Mouse (Mus musculus) liver, adult 2 months (tissue): ENCODE measurements around the gene Fam193b.

Source experiments
- CTCF ChIP-seq: fragments of 200-500 bp; IDR thresholded peaks from 2 replicates; pipeline ENCODE4 v1.5.1; 2011; ENCODE audit warnings: low read depth, low read length, control low read depth
- POLR2A ChIP-seq: fragments of 200-500 bp; IDR thresholded peaks from 2 replicates; pipeline ENCODE4 v1.6.1; 2011; ENCODE audit warnings: low read length, control low read depth; ENCODE audit not compliant: insufficient read depth; ENCODE audit errors: extremely low read depth

DNA sequence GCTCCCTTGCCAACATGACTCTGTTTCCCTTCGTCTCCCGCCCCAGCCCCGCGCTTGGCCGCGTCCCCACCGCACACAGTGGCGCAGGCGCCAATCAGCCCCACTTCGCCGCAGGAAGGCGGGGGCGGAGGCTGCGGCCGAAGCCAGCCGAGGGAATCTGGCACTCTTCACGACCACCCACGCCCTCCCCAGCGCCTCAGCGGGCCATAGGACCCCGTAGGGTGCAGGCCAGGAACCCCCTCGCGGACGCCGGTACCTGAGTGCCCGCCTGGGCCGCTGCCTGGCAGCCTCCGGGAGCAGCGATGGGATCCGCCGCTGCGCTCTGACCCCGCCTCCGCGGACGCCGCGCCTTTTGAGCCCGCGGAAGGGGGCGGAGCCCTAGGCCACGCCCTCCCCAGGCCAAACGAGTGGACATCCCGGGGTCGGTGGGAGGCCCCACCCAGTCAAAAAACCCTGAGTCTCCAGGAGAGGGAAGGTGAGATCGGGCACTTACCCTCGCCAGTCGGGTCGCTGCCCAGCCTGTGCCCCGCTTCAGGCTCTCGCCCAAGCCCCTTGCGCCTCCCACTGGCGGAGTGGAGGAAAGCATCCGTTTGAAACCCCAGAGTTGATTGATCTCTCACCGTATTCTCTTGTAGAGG, 57.7 kb downstream of the Fam193b start, which contains the start of gene Pdlim7:
- peak; percentile 97 for TF ChIP-seq POLR2A
- TF ChIP-seq CTCF, result peak; percentile 86
